Mouse (Mus musculus): ENCODE measurements around the gene Ccdc6. TPM values are rescaled to one million over a fixed set of nuclear protein-coding genes. Genes with fewer than 3 reads are reported as not detected.
A peak's percentile ranks its signal among the peaks of the same experiment; 100 is the strongest.

Gene Ccdc6
- polyA plus RNA-seq (2014; fragmentation: Nextera tagmentation; extraction: Ambion mirVana): 36.4 and 39.6 TPM in 2 replicates

GRCm38 (mm10) chr10:70096366-70097188, at the start of gene Ccdc6:
Ccdc6 (plus strand) TSS chr10:70097121.
- no peaks in the 10 kb centered on the region for H3K9me3 ChIP-seq (ENCODE audit: control insufficient read depth, low read length)
- peaks cover 19% of the 10 kb centered on the region for H3K4me1 ChIP-seq (ENCODE audit: control insufficient read depth, insufficient read depth, low read length)
- no peaks in the 10 kb centered on the region for H3K36me3 ChIP-seq (ENCODE audit: control insufficient read depth, insufficient read depth, low read length)
- 1% methylated on average over 41 of the region's 77 CpGs for WGBS
- H3K9ac ChIP-seq (ENCODE audit: low read depth, low read length): peak within 1 kb of the TSS; percentile 91
- peak within 1 kb of the TSS; percentile 90 for H3K4me2 ChIP-seq (replicated peaks; ENCODE audit: low read depth, low read length)
- H3K4me3 ChIP-seq (ENCODE audit: low read length): peak within 1 kb of the TSS; percentile 94
- H3K27ac ChIP-seq (ENCODE audit: low read depth, low read length): peak within 1 kb of the TSS; percentile 91
- H3K27me3 ChIP-seq (ENCODE audit: control insufficient read depth, insufficient read depth, low read length): no peaks in the 10 kb centered on the region
- peak; percentile 85 for ATAC-seq (ENCODE audit: low FRiP score, low TSS enrichment)

- Histone ChIP-seq H3K9ac (ENCODE audit: low read depth, low read length) (no peak overlapping the region), H3K27ac (ENCODE audit: low read depth, low read length) (no peak overlapping the region), H3K9me3 (ENCODE audit: control insufficient read depth, low read length) (peaks cover 6% of the 10 kb centered on the region), H3K4me1 (ENCODE audit: control insufficient read depth, insufficient read depth, low read length) (no peaks in the 10 kb centered on the region), H3K36me3 (ENCODE audit: control insufficient read depth, insufficient read depth, low read length) (no peaks in the 10 kb centered on the region), H3K4me3 (ENCODE audit: low read length) (no peak overlapping the region), H3K4me2 (replicated peaks; ENCODE audit: low read depth, low read length) (no peak overlapping the region), H3K27me3 (ENCODE audit: control insufficient read depth, insufficient read depth, low read length) (no peaks in the 10 kb centered on the region)
- no peak for ATAC-seq (ENCODE audit: low FRiP score, low TSS enrichment)
- WGBS: 79% methylated on average over 7 of the region's 7 CpGs
Observed at GRCm38 (mm10) chr10:70049771-70050170, 47.1 kb upstream of the Ccdc6 start.

- peaks cover 6% of the 10 kb centered on the region for H3K9me3 ChIP-seq (ENCODE audit: control insufficient read depth, low read length)
- no peaks in the 10 kb centered on the region for H3K4me1 ChIP-seq (ENCODE audit: control insufficient read depth, insufficient read depth, low read length)
- no peaks in the 10 kb centered on the region for H3K36me3 ChIP-seq (ENCODE audit: control insufficient read depth, insufficient read depth, low read length)
- H3K4me2 ChIP-seq (replicated peaks; ENCODE audit: low read depth, low read length): no peak overlapping the region
- ATAC-seq (ENCODE audit: low FRiP score, low TSS enrichment): no peak
- H3K27me3 ChIP-seq (ENCODE audit: control insufficient read depth, insufficient read depth, low read length): no peaks in the 10 kb centered on the region
- 86% methylated on average over 2 of the region's 2 CpGs for WGBS
- H3K4me3 ChIP-seq (ENCODE audit: low read length): no peak overlapping the region
- H3K27ac ChIP-seq (ENCODE audit: low read depth, low read length): no peak overlapping the region
- H3K9ac ChIP-seq (ENCODE audit: low read depth, low read length): no peak overlapping the region
Observed at GRCm38 (mm10) chr10:70055291-70055690, 41.6 kb upstream of the Ccdc6 start.

- no peaks in the 10 kb centered on the region for H3K36me3 ChIP-seq (ENCODE audit: control insufficient read depth, insufficient read depth, low read length)
- WGBS: 67% methylated on average over 3 of the region's 3 CpGs
- no peaks in the 10 kb centered on the region for H3K27me3 ChIP-seq (ENCODE audit: control insufficient read depth, insufficient read depth, low read length)
- H3K4me3 ChIP-seq (ENCODE audit: low read length): no peak overlapping the region
- no peak overlapping the region for H3K27ac ChIP-seq (ENCODE audit: low read depth, low read length)
- no peaks in the 10 kb centered on the region for H3K4me1 ChIP-seq (ENCODE audit: control insufficient read depth, insufficient read depth, low read length)
- no peak overlapping the region for H3K4me2 ChIP-seq (replicated peaks; ENCODE audit: low read depth, low read length)
- ATAC-seq (ENCODE audit: low FRiP score, low TSS enrichment): peak; percentile 68
- peaks cover 6% of the 10 kb centered on the region for H3K9me3 ChIP-seq (ENCODE audit: control insufficient read depth, low read length)
- no peak overlapping the region for H3K9ac ChIP-seq (ENCODE audit: low read depth, low read length)
Observed at GRCm38 (mm10) chr10:70057064-70057463, 39.9 kb upstream of the Ccdc6 start.

- H3K9me3 ChIP-seq (ENCODE audit: control insufficient read depth, low read length): no peaks in the 10 kb centered on the region
- no peak overlapping the region for H3K4me3 ChIP-seq (ENCODE audit: low read length)
- no peaks in the 10 kb centered on the region for H3K27me3 ChIP-seq (ENCODE audit: control insufficient read depth, insufficient read depth, low read length)
- no peak overlapping the region for H3K4me2 ChIP-seq (replicated peaks; ENCODE audit: low read depth, low read length)
- peak; percentile 49; the same call in 1 of the 2 replicates for ATAC-seq (ENCODE audit: low FRiP score, low TSS enrichment)
- WGBS: 67% methylated on average over 19 of the region's 19 CpGs
- no peaks in the 10 kb centered on the region for H3K4me1 ChIP-seq (ENCODE audit: control insufficient read depth, insufficient read depth, low read length)
- no peaks in the 10 kb centered on the region for H3K36me3 ChIP-seq (ENCODE audit: control insufficient read depth, insufficient read depth, low read length)
- no peak overlapping the region for H3K27ac ChIP-seq (ENCODE audit: low read depth, low read length)
- no peak overlapping the region for H3K9ac ChIP-seq (ENCODE audit: low read depth, low read length)
Observed at GRCm38 (mm10) chr10:70060021-70060688, 36.8 kb upstream of the Ccdc6 start.

- ATAC-seq (ENCODE audit: low FRiP score, low TSS enrichment): peak; percentile 55; the same call in 1 of the 2 replicates
Observed at GRCm38 (mm10) chr10:70060689-70061081, 36.2 kb upstream of the Ccdc6 start.

GRCm38 (mm10) chr10:70063881-70064555, 32.9 kb upstream of the Ccdc6 start:
- Histone ChIP-seq H3K36me3 (ENCODE audit: control insufficient read depth, insufficient read depth, low read length) (no peaks in the 10 kb centered on the region), H3K9ac (ENCODE audit: low read depth, low read length) (no peak overlapping the region), H3K4me2 (replicated peaks; ENCODE audit: low read depth, low read length) (no peak overlapping the region), H3K27ac (ENCODE audit: low read depth, low read length) (no peak overlapping the region), H3K27me3 (ENCODE audit: control insufficient read depth, insufficient read depth, low read length) (no peaks in the 10 kb centered on the region), H3K9me3 (ENCODE audit: control insufficient read depth, low read length) (no peaks in the 10 kb centered on the region), H3K4me3 (ENCODE audit: low read length) (no peak overlapping the region), H3K4me1 (ENCODE audit: control insufficient read depth, insufficient read depth, low read length) (no peaks in the 10 kb centered on the region)
- no peak for ATAC-seq (ENCODE audit: low FRiP score, low TSS enrichment)
- 96% methylated on average over 6 of the region's 6 CpGs for WGBS

More at GRCm38 (mm10) chr10:70060689-70061081, 36.2 kb upstream of the Ccdc6 start:
- H3K4me3 ChIP-seq (ENCODE audit: low read length): no peak overlapping the region
- H3K4me2 ChIP-seq (replicated peaks; ENCODE audit: low read depth, low read length): no peak overlapping the region
- 39% methylated on average over 10 of the region's 10 CpGs for WGBS
- no peaks in the 10 kb centered on the region for H3K36me3 ChIP-seq (ENCODE audit: control insufficient read depth, insufficient read depth, low read length)
- H3K9ac ChIP-seq (ENCODE audit: low read depth, low read length): no peak overlapping the region
- no peak overlapping the region for H3K27ac ChIP-seq (ENCODE audit: low read depth, low read length)
- no peaks in the 10 kb centered on the region for H3K27me3 ChIP-seq (ENCODE audit: control insufficient read depth, insufficient read depth, low read length)
- H3K9me3 ChIP-seq (ENCODE audit: control insufficient read depth, low read length): no peaks in the 10 kb centered on the region
- H3K4me1 ChIP-seq (ENCODE audit: control insufficient read depth, insufficient read depth, low read length): no peaks in the 10 kb centered on the region

- no peaks in the 10 kb centered on the region for H3K36me3 ChIP-seq (ENCODE audit: control insufficient read depth, insufficient read depth, low read length)
- ATAC-seq (ENCODE audit: low FRiP score, low TSS enrichment): no peak
- H3K4me1 ChIP-seq (ENCODE audit: control insufficient read depth, insufficient read depth, low read length): no peaks in the 10 kb centered on the region
- no peaks in the 10 kb centered on the region for H3K9me3 ChIP-seq (ENCODE audit: control insufficient read depth, low read length)
- no peak overlapping the region for H3K27ac ChIP-seq (ENCODE audit: low read depth, low read length)
- 86% methylated on average over 3 of the region's 3 CpGs for WGBS
- no peak overlapping the region for H3K9ac ChIP-seq (ENCODE audit: low read depth, low read length)
- no peak overlapping the region for H3K4me3 ChIP-seq (ENCODE audit: low read length)
- no peak overlapping the region for H3K4me2 ChIP-seq (replicated peaks; ENCODE audit: low read depth, low read length)
- no peaks in the 10 kb centered on the region for H3K27me3 ChIP-seq (ENCODE audit: control insufficient read depth, insufficient read depth, low read length)
Observed at GRCm38 (mm10) chr10:70065191-70065590, 31.7 kb upstream of the Ccdc6 start.
